ENCODE assay signal across 20 mouse cellular contexts in the genomic region with DNA sequence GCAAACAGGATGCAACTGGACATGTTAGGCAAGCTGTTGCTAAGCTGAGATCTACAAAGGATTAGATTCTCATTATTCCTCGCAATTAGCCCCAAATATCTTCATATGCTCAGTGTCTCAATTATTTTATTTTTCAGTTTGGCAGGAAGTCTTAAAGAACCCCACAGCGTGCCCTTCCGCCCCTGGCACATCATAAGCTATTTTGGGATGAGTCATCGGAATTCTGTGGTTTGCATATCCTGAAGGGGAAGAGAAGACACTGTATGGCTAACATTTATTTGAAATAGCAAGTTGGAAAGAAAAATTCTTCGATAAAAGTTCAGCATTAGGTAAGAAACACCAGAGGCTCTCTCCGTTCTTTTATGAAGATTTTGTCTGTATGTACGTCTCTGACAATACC.
DNase-seq lines count a peak whose midpoint lies in the region; ATAC-seq and TF ChIP-seq lines count a peak whose summit lies in the region.
"Had no signal": no experiment of that assay in that cellular context is flagged by ENCODE, and none has a peak within 500 bp of the region (broad histone marks: within the 10 kb centered on the region; RNA-seq: fewer than 3 reads in every experiment).

No protein-coding gene starts in this region.

- no peaks in the 10 kb centered on the region for H3K79me2 ChIP-seq in myocyte (ENCODE audit: control insufficient read depth, insufficient read depth)

- H3ac ChIP-seq in myocyte (ENCODE audit: control insufficient read depth, insufficient read length): no peak overlapping the region

- no peak overlapping the region for H3K27ac ChIP-seq in midbrain, postnatal 0 days (ENCODE audit: low read depth, low read length)
- no peak overlapping the region for H3K27ac ChIP-seq in limb, embryonic 10.5 days
- H3K27ac ChIP-seq: embryonic facial prominence, embryonic 13.5 days; forebrain, embryonic 13.5 days; gastrocnemius, adult 2 months; heart, embryonic 13.5 days; hindbrain, embryonic 15.5 days had no signal

- no peak overlapping the region for H3K9ac ChIP-seq in midbrain, postnatal 0 days (replicated peaks; ENCODE audit: low read length, poor library complexity, severe bottlenecking)
- H3K9ac ChIP-seq: embryonic facial prominence, embryonic 13.5 days; forebrain, embryonic 13.5 days; heart, embryonic 13.5 days; hindbrain, embryonic 15.5 days had no signal

- TF ChIP-seq POLR2A in myocyte (IDR thresholded peaks at IDR 0.05; ENCODE audit: insufficient read length, low read depth): no peak

- TF ChIP-seq CTCF in midbrain, postnatal 0 days (IDR thresholded peaks at IDR 0.05): no peak

- no peaks in the 10 kb centered on the region for H3K27me3 ChIP-seq in myocyte (ENCODE audit: control insufficient read depth, insufficient read depth, insufficient read length)
- no peaks in the 10 kb centered on the region for H3K27me3 ChIP-seq in midbrain, postnatal 0 days (ENCODE audit: insufficient read depth, low read length)
- peaks cover 20% of the 10 kb centered on the region for H3K27me3 ChIP-seq in limb, embryonic 10.5 days (ENCODE audit: low read depth, poor library complexity, severe bottlenecking)
- H3K27me3 ChIP-seq: CH12.LX; forebrain, embryonic 13.5 days; heart, embryonic 13.5 days; hindbrain, embryonic 15.5 days had no signal

- no peaks in the 10 kb centered on the region for H3K9me3 ChIP-seq in midbrain, postnatal 0 days (ENCODE audit: low read length)
- H3K9me3 ChIP-seq in limb, embryonic 10.5 days (replicated peaks): no peaks in the 10 kb centered on the region
- H3K9me3 ChIP-seq: embryonic facial prominence, embryonic 13.5 days; forebrain, embryonic 13.5 days; heart, embryonic 13.5 days; hindbrain, embryonic 15.5 days had no signal

- peak overlapping the region; percentile 94 for H3K4me2 ChIP-seq in myocyte (ENCODE audit: low read depth)
- no peak overlapping the region for H3K4me2 ChIP-seq in midbrain, postnatal 0 days (ENCODE audit: low read depth, low read length, poor library complexity, severe bottlenecking)
- H3K4me2 ChIP-seq: embryonic facial prominence, embryonic 13.5 days; forebrain, embryonic 13.5 days; heart, embryonic 13.5 days; hindbrain, embryonic 15.5 days had no signal

- peak; percentile 57 for ATAC-seq in common myeloid progenitor, adult 5-6 weeks (replicated peaks; ENCODE audit: low read depth, poor library complexity, severe bottlenecking)
- ATAC-seq in midbrain, postnatal 0 days (ENCODE audit: low FRiP score): no peak
- ATAC-seq: forebrain, embryonic 13.5 days had no signal

- DNase-seq in 3T3-L1 (ENCODE audit: low read depth, low spot score): peak; percentile 92
- DNase-seq in Muller cell, postnatal 12 days (ENCODE audit: inconsistent ontology term): peak; percentile 91
- DNase-seq in midbrain, postnatal 0 days (ENCODE audit: low spot score): no peak
- no peak for DNase-seq in limb, embryonic 10.5 days (ENCODE audit: low spot score)
- no peak for DNase-seq in left cerebral cortex, adult 8-10 months (ENCODE audit: low spot score in 2 of 2)
- DNase-seq: adrenal gland, postnatal 10 days; cerebellum, adult 11-12 months; cerebellum, adult 9-10 months; cerebellum, postnatal 25 days; gastrocnemius, adult 2 months; gastrocnemius, postnatal 25 days; heart, adult 11 months; heart, postnatal 36 days had no signal

- H3K4me1 ChIP-seq in midbrain, postnatal 0 days (ENCODE audit: insufficient read depth, low read length): no peaks in the 10 kb centered on the region
- H3K4me1 ChIP-seq in limb, embryonic 10.5 days: peaks cover 8% of the 10 kb centered on the region
- H3K4me1 ChIP-seq: forebrain, embryonic 13.5 days; heart, embryonic 13.5 days; hindbrain, embryonic 15.5 days had no signal

- WGBS in midbrain, postnatal 0 days: 86% methylated on average over 7 of the region's 7 CpGs
- WGBS in limb, embryonic 10.5 days: 91% methylated on average over 7 of the region's 7 CpGs

- no peaks in the 10 kb centered on the region for H3K36me3 ChIP-seq in myocyte (ENCODE audit: control insufficient read depth, insufficient read depth)
- no peaks in the 10 kb centered on the region for H3K36me3 ChIP-seq in midbrain, postnatal 0 days (ENCODE audit: insufficient read depth, low read length)
- H3K36me3 ChIP-seq in limb, embryonic 10.5 days: no peaks in the 10 kb centered on the region
- H3K36me3 ChIP-seq: embryonic facial prominence, embryonic 13.5 days; heart, embryonic 13.5 days; hindbrain, embryonic 15.5 days had no signal

- no peak overlapping the region for H3K4me3 ChIP-seq in myocyte
- H3K4me3 ChIP-seq in midbrain, postnatal 0 days (ENCODE audit: low read depth, low read length): no peak overlapping the region
- H3K4me3 ChIP-seq in limb, embryonic 10.5 days: no peak overlapping the region
- H3K4me3 ChIP-seq: embryonic facial prominence, embryonic 13.5 days; forebrain, embryonic 13.5 days; gastrocnemius, adult 2 months; heart, embryonic 13.5 days; hindbrain, embryonic 15.5 days had no signal

TF ChIP-seq in myocyte, 11 proteins besides CTCF, POLR2A, EP300 and RAD21:
- TF ChIP-seq REST (IDR thresholded peaks at IDR 0.05; ENCODE audit: insufficient read depth, insufficient read length) (no peak), TCF3 (IDR thresholded peaks at IDR 0.05; ENCODE audit: insufficient read length, low read depth) (no peak), POLR2AphosphoS2 (IDR thresholded peaks at IDR 0.05; ENCODE audit: insufficient read length, low read depth) (no peak), E2F4 (IDR thresholded peaks at IDR 0.05; ENCODE audit: insufficient read depth) (no peak), CEBPB (IDR thresholded peaks at IDR 0.05; ENCODE audit: insufficient read depth, poor library complexity, severe bottlenecking) (no peak), MYOG (IDR thresholded peaks at IDR 0.05; ENCODE audit: control insufficient read depth in 1 of 3, insufficient read depth in 1 of 3, insufficient read length in 2 of 3, low read depth in 2 of 3) (no peak), USF1 (IDR thresholded peaks at IDR 0.05; ENCODE audit: low read depth) (no peak), MYOD1 (IDR thresholded peaks at IDR 0.05; ENCODE audit: control insufficient read depth in 1 of 3, insufficient read length in 2 of 3, low read depth in 2 of 3) (no peak), SRF (IDR thresholded peaks at IDR 0.05; ENCODE audit: control insufficient read depth, insufficient read length, low read depth) (no peak), MAX (IDR thresholded peaks at IDR 0.05; ENCODE audit: low read depth) (no peak), TCF12 (IDR thresholded peaks at IDR 0.05; ENCODE audit: insufficient read depth, poor library complexity, severe bottlenecking) (no peak)

Comparison
In these comparisons a context has a peak if more than half of its experiments do, and no peak if none do; other contexts are left out.
1. DNase-seq: peak in 3T3-L1 (single experiment) and Muller cell, postnatal 12 days (single experiment); none in midbrain, postnatal 0 days (single experiment), limb, embryonic 10.5 days (single experiment) and left cerebral cortex, adult 8-10 months (0 of 2).